Mouse (Mus musculus) C2C12 (cell line): ENCODE results near the gene Fxn.

Source experiments
- CEBPB ChIP-seq: IDR thresholded peaks from one replicate; pipeline ENCODE4 v1.6.1; 2011; ENCODE audit warnings: low read depth, mild to moderate bottlenecking, control low read depth, moderate library complexity
- CTCF ChIP-seq: IDR thresholded peaks from one replicate; pipeline ENCODE4 v1.5.1; 2011; ENCODE audit not compliant: control insufficient read depth, insufficient read depth, insufficient read length
- MAX ChIP-seq: IDR thresholded peaks from one replicate; pipeline ENCODE4 v1.6.1; 2011; ENCODE audit warnings: mild to moderate bottlenecking, control low read depth
- USF1 ChIP-seq: IDR thresholded peaks from one replicate; pipeline ENCODE4 v1.6.1; 2011; ENCODE audit warnings: low read depth, mild to moderate bottlenecking, control low read depth, moderate library complexity

DNA sequence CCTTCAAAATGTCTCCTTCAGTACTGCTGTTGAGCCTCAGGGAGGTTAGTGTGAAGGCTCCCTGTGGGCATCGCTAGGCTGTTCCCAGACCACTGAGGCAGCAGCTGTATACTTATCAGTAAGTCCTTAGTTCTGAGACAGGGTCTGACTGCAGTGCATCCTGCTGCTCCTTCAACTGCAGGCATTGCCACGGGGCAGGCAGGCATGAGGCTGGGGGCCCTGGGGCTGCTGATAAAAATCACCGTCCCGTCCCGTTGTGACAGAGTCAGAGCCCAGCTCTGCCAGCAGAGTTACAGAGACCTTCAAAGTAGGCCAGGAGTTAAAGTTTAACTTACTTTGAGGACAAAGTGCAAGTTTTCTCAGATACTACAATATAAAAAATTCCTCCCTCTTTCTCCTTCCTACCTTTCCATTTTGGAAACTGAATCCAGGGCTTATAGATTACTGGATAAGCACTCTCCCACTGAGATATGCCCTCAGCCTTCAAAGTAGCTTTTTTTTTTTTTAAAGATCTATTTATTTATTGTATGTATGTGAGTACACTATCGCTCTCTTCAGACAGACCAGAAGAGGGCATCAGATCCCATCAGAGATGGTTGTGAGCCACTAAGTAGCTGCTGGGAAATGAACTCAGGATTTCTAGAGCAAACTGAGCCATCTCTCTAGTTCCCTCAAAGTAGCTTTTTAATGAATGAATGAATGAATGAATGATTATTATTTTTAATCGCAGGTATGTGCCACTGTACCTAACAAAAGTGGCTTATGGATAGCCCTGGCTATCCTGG is 14.2 kb downstream of the Fxn start:
- TF ChIP-seq USF1 (no peak), CEBPB (no peak), CTCF (no peak), MAX (no peak)
